Mouse (Mus musculus): Measurements from ENCODE around the gene Sgo2b. TPM values are rescaled to one million over a fixed set of nuclear protein-coding genes. Genes with fewer than 3 reads are reported as not detected.
A peak's percentile ranks its signal among the peaks of the same experiment; 100 is the strongest.
"Not testable (repeated sequence)": the region's sequence is repeated elsewhere in the genome, so short reads cannot be mapped to it uniquely, and the experiment has no call there.

The Sgo2b gene
- not detected for total RNA-seq (2021)
- long read RNA-seq, experiment 1, result 0 reads
- long read RNA-seq, experiment 2, result 0 reads

DNA sequence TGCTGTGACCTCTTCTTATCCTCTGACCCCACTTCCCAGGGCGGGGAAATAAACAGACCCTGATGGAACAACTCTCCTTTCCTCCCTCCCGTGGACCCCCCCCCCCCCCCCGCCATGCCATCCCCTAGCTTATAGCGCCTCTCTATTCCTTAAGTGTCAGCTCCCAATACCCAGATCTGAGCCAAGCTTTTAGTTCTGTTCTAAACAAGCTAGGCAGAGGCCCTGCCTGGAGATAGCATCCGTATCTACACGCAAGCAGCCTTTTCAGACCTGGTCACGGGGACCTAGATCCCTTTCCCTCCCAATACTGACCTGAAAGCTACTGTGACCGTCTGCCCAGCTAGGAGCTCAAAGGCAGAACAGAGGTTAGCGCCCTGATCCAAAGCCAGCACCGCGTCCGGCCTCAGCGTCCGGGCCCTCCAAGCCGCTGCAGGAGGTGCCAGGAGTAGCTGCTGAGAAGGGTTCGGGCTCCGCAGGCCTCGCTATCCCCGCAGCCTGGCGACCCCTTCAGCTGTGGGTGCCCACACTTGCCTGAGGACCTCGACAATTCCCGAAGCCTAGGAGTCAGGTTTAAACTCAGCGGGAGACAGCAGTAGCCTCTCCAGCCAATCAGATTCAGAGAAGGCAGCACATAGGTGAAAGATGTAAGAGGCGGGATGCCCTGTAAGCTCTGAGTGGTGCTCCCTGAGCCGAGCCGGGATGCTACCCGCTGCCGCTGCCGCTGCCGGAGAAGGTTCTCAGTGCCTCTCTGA is at the start of gene Sgo2b:
TSS of gene Sgo2b (minus strand) at position 623 of the 752 bp plus-strand sequence.
- no peak for DNase-seq

DNA sequence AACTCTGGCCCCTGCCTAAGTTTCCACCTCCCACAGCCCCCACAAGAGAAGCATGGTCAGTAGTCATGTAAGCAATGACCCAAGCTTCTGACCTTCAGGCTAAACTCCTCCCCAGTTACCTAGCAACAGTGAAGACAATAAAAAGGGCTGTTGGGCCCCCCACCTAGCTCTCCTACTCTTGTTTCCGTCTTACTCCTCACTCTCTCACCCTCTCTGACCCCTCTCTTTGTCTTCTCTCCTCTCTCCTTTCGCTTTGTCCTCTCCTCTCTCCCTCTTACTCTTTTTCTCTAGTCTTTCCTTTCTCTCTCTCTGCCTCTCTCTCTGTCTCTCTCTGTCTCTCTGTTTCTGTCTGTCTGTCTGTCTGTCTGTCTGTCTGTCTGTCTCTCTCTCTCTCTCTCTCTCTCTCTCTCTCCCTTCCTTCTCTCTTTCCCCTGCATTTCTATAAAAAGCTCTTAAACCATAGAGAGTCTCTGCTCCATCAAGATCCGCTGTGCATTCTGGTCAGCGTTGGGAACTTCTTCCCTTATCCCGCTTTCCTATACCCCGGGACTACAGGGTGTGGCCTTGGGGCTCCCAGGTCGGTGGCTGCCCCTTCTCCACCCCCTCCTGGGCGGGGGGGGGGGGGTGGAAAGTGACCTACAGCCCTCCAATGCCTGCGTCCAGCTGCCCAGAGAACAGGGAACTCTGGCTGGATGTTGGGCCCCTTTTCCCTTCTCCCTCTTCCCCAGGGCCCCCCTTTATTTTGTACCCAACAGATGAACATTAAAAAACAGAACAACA is 18.8 kb upstream of the Sgo2b start:
- not testable (repeated sequence) for DNase-seq

- DNase-seq, result no peak
These were observed 9.2 kb upstream of the Sgo2b start for GRCm38 (mm10) chr8:63961032-63961785.

DNA sequence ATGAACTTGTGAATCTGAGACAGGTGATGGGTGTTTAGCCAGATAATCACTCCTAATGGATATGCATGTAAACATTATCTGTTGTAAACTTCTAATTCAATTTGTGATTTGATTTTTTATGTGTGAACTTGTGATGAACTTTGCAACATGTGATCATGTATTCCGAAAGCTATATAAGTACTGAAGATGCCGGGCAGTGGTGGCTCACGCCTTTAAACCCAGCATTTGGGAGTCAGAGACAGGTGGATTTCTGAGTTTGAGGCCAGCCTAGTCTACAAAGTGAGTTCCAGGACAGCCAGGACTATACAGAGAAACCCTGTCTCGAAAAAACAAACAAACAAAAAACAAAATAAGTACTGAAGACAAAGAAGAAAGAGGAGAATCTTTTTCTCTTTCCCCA is 1.8 kb upstream of the Sgo2b start:
- DNase-seq, result not testable (repeated sequence)

DNA sequence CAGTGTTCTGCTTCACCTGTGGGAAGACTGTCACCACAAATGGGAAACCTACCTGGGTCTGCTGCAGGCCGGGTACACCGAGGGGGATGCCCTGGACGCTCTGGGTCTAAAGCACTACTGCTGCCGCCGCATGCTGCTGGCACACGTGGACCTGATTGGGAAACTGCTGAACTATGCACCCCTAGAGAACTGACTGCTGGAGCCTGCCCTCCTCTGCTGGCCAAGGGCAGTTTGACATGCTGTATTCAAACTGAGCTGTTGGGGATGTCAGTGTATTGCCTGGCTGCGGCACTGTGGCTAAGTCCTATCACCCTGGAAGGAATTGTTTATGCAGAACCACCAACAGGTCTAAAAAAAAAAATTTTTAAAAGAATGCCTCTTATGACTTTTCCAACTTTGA is 18.9 kb downstream of the Sgo2b start:
- no peak for DNase-seq

GRCm38 (mm10) chr8:63929301-63930097 is 22.5 kb downstream of the Sgo2b start:
- DNase-seq, result no peak

- no peak for DNase-seq
These were observed 30.6 kb downstream of the Sgo2b start for GRCm38 (mm10) chr8:63921257-63921960.

- no peak for DNase-seq
These were observed 57.0 kb downstream of the Sgo2b start for GRCm38 (mm10) chr8:63895096-63895495.

- DNase-seq, result no peak
These were observed 73.7 kb downstream of the Sgo2b start for GRCm38 (mm10) chr8:63878353-63878752.

- DNase-seq, result peak; percentile 81
These were observed 74.7 kb downstream of the Sgo2b start for GRCm38 (mm10) chr8:63877393-63877792.

GRCm38 (mm10) chr8:63876949-63877348 is 75.1 kb downstream of the Sgo2b start:
- DNase-seq, result no peak
